In genomic region chr13:44707176-44707575, GRCm38 (mm10) we compare ENCODE assay signal across 16 mouse cellular contexts. TPM values are rescaled to one million over a fixed set of nuclear protein-coding genes. Genes with fewer than 3 reads are reported as not detected.
DNase-seq lines count a peak whose midpoint lies in the region; ATAC-seq and TF ChIP-seq lines count a peak whose summit lies in the region.
"Had no signal": no experiment of that assay in that cellular context is flagged by ENCODE, and none has a peak within 500 bp of the region (broad histone marks: within the 10 kb centered on the region; RNA-seq: fewer than 3 reads in every experiment).

No protein-coding gene starts in this region.

- no peak for ATAC-seq in hindbrain, postnatal 0 days
- no peak for ATAC-seq in hindbrain, embryonic 16.5 days
- no peak for ATAC-seq in midbrain, embryonic 14.5 days (ENCODE audit: low FRiP score, low TSS enrichment)
- no peak for ATAC-seq in midbrain, embryonic 16.5 days
- no peak for ATAC-seq in midbrain, postnatal 0 days (ENCODE audit: low FRiP score)

- H3K9ac ChIP-seq in hindbrain, postnatal 0 days (replicated peaks; ENCODE audit: low read length), result no peak overlapping the region
- no peak overlapping the region for H3K9ac ChIP-seq in hindbrain, embryonic 16.5 days (ENCODE audit: low read depth, low read length)
- H3K9ac ChIP-seq in midbrain, embryonic 14.5 days (replicated peaks; ENCODE audit: low read length), result no peak overlapping the region
- no peak overlapping the region for H3K9ac ChIP-seq in midbrain, embryonic 16.5 days (ENCODE audit: low read depth, low read length)
- H3K9ac ChIP-seq in midbrain, postnatal 0 days (replicated peaks; ENCODE audit: low read length, poor library complexity, severe bottlenecking), result no peak overlapping the region
- H3K9ac ChIP-seq: embryonic facial prominence, embryonic 15.5 days; heart, embryonic 13.5 days; liver, embryonic 14.5 days had no signal

- no peaks in the 10 kb centered on the region for H3K27me3 ChIP-seq in hindbrain, postnatal 0 days (ENCODE audit: insufficient read depth, low read length)
- H3K27me3 ChIP-seq in hindbrain, embryonic 16.5 days (replicated peaks; ENCODE audit: control insufficient read depth, insufficient read depth, low read length), result no peaks in the 10 kb centered on the region
- no peaks in the 10 kb centered on the region for H3K27me3 ChIP-seq in midbrain, embryonic 14.5 days (ENCODE audit: control insufficient read depth, insufficient read depth, low read length)
- H3K27me3 ChIP-seq in midbrain, embryonic 16.5 days (ENCODE audit: control insufficient read depth, insufficient read depth, low read depth, low read length), result no peaks in the 10 kb centered on the region
- H3K27me3 ChIP-seq in midbrain, postnatal 0 days (ENCODE audit: insufficient read depth, low read length), result no peaks in the 10 kb centered on the region
- H3K27me3 ChIP-seq: embryonic facial prominence, embryonic 15.5 days; heart, embryonic 13.5 days had no signal

- no peaks in the 10 kb centered on the region for H3K9me3 ChIP-seq in hindbrain, postnatal 0 days (ENCODE audit: low read length)
- no peaks in the 10 kb centered on the region for H3K9me3 ChIP-seq in hindbrain, embryonic 16.5 days (ENCODE audit: control insufficient read depth, low read length)
- no peaks in the 10 kb centered on the region for H3K9me3 ChIP-seq in midbrain, embryonic 14.5 days (ENCODE audit: control insufficient read depth, low read length)
- no peaks in the 10 kb centered on the region for H3K9me3 ChIP-seq in midbrain, embryonic 16.5 days (replicated peaks; ENCODE audit: control insufficient read depth, low read length, poor library complexity, severe bottlenecking)
- no peaks in the 10 kb centered on the region for H3K9me3 ChIP-seq in midbrain, postnatal 0 days (ENCODE audit: low read length)
- H3K9me3 ChIP-seq: embryonic facial prominence, embryonic 15.5 days; heart, embryonic 13.5 days had no signal

- no peak overlapping the region for H3K4me3 ChIP-seq in hindbrain, postnatal 0 days (ENCODE audit: low read length)
- no peak overlapping the region for H3K4me3 ChIP-seq in hindbrain, embryonic 16.5 days (ENCODE audit: low read length)
- H3K4me3 ChIP-seq in midbrain, embryonic 14.5 days (replicated peaks; ENCODE audit: low read depth, low read length), result no peak overlapping the region
- no peak overlapping the region for H3K4me3 ChIP-seq in midbrain, embryonic 16.5 days (ENCODE audit: low read depth, low read length)
- no peak overlapping the region for H3K4me3 ChIP-seq in midbrain, postnatal 0 days (ENCODE audit: low read depth, low read length)
- H3K4me3 ChIP-seq: embryonic facial prominence, embryonic 15.5 days; gastrocnemius, adult 2 months; heart, embryonic 13.5 days had no signal

- WGBS in hindbrain, postnatal 0 days, result 49% methylated on average over 5 of the region's 5 CpGs
- 46% methylated on average over 5 of the region's 5 CpGs for WGBS in hindbrain, embryonic 16.5 days
- WGBS in midbrain, embryonic 14.5 days, result 50% methylated on average over 5 of the region's 5 CpGs
- WGBS in midbrain, embryonic 16.5 days, result 44% methylated on average over 5 of the region's 5 CpGs
- WGBS in midbrain, postnatal 0 days, result 54% methylated on average over 5 of the region's 5 CpGs

- no peaks in the 10 kb centered on the region for H3K4me1 ChIP-seq in hindbrain, postnatal 0 days (ENCODE audit: insufficient read depth, low read length)
- H3K4me1 ChIP-seq in hindbrain, embryonic 16.5 days (ENCODE audit: control insufficient read depth, insufficient read depth, low read depth, low read length), result no peaks in the 10 kb centered on the region
- no peaks in the 10 kb centered on the region for H3K4me1 ChIP-seq in midbrain, embryonic 14.5 days (ENCODE audit: control insufficient read depth, insufficient read depth, low read length)
- H3K4me1 ChIP-seq in midbrain, embryonic 16.5 days (ENCODE audit: control insufficient read depth, insufficient read depth, low read length), result no peaks in the 10 kb centered on the region
- H3K4me1 ChIP-seq in midbrain, postnatal 0 days (ENCODE audit: insufficient read depth, low read length), result no peaks in the 10 kb centered on the region; the same call in 1 of the 2 replicates
- H3K4me1 ChIP-seq: embryonic facial prominence, embryonic 15.5 days had no signal

- peak; percentile 23 for DNase-seq in hindbrain, postnatal 0 days (ENCODE audit: low spot score)
- DNase-seq in midbrain, embryonic 14.5 days, result peak; percentile 45
- peak; percentile 10 for DNase-seq in Muller cell, postnatal 12 days (ENCODE audit: inconsistent ontology term)
- DNase-seq in midbrain, postnatal 0 days (ENCODE audit: low spot score), result peak; percentile 20
- DNase-seq in adrenal gland, adult 2 months, result no peak
- DNase-seq: cerebellum, adult 9-10 months; gastrocnemius, adult 2 months; heart, postnatal 36 days; right cerebral cortex, adult 18-20 months; thymus, postnatal 14 days had no signal

- TF ChIP-seq CTCF in hindbrain, postnatal 0 days (IDR thresholded peaks at IDR 0.05; ENCODE audit: low read depth), result no peak
- no peak for TF ChIP-seq CTCF in midbrain, postnatal 0 days (IDR thresholded peaks at IDR 0.05)

- no peaks in the 10 kb centered on the region for H3K36me3 ChIP-seq in hindbrain, postnatal 0 days (ENCODE audit: insufficient read depth, low read length)
- H3K36me3 ChIP-seq in hindbrain, embryonic 16.5 days (ENCODE audit: control insufficient read depth, insufficient read depth, low read length), result no peaks in the 10 kb centered on the region
- no peaks in the 10 kb centered on the region for H3K36me3 ChIP-seq in midbrain, embryonic 14.5 days (ENCODE audit: control insufficient read depth, insufficient read depth, low read length)
- H3K36me3 ChIP-seq in midbrain, embryonic 16.5 days (ENCODE audit: control insufficient read depth, insufficient read depth, low read length), result no peaks in the 10 kb centered on the region
- H3K36me3 ChIP-seq in midbrain, postnatal 0 days (ENCODE audit: insufficient read depth, low read length), result no peaks in the 10 kb centered on the region
- H3K36me3 ChIP-seq: embryonic facial prominence, embryonic 15.5 days; heart, embryonic 13.5 days had no signal

- no peak overlapping the region for H3K4me2 ChIP-seq in hindbrain, postnatal 0 days (ENCODE audit: low read depth, low read length)
- H3K4me2 ChIP-seq in hindbrain, embryonic 16.5 days (ENCODE audit: low read length), result no peak overlapping the region
- no peak overlapping the region for H3K4me2 ChIP-seq in midbrain, embryonic 14.5 days (ENCODE audit: low read length)
- H3K4me2 ChIP-seq in midbrain, embryonic 16.5 days (ENCODE audit: low read length), result no peak overlapping the region
- no peak overlapping the region for H3K4me2 ChIP-seq in midbrain, postnatal 0 days (ENCODE audit: low read depth, low read length, poor library complexity, severe bottlenecking)
- H3K4me2 ChIP-seq: embryonic facial prominence, embryonic 15.5 days; heart, embryonic 13.5 days had no signal

- no peak overlapping the region for H3K27ac ChIP-seq in hindbrain, postnatal 0 days
- H3K27ac ChIP-seq in hindbrain, embryonic 16.5 days (ENCODE audit: low read depth, low read length), result no peak overlapping the region
- H3K27ac ChIP-seq in midbrain, embryonic 14.5 days (replicated peaks; ENCODE audit: low read depth, low read length), result no peak overlapping the region
- no peak overlapping the region for H3K27ac ChIP-seq in midbrain, embryonic 16.5 days (ENCODE audit: low read length)
- no peak overlapping the region for H3K27ac ChIP-seq in midbrain, postnatal 0 days (ENCODE audit: low read depth, low read length)
- H3K27ac ChIP-seq: embryonic facial prominence, embryonic 15.5 days; gastrocnemius, adult 2 months; heart, embryonic 13.5 days; liver, embryonic 14.5 days; stomach, postnatal 0 days had no signal

RNA-seq across cellular contexts. Expression of gene Jarid2, which starts 22.1 kb away (rescaled TPM):
- total RNA-seq in hindbrain, postnatal 0 days (2014; rRNA removed), result 20.3 and 21.6 TPM in 2 replicates
- 19.3 and 19.8 TPM in 2 replicates for polyA plus RNA-seq in hindbrain, postnatal 0 days (2015; fragmentation: Nextera tagmentation; extraction: Ambion mirVana)
- polyA plus RNA-seq in hindbrain, embryonic 16.5 days (2015; fragmentation: Nextera tagmentation; extraction: Ambion mirVana), result 28.6 and 33.8 TPM in 2 replicates
- polyA plus RNA-seq in midbrain, embryonic 14.5 days (2014; fragmentation: Nextera tagmentation; extraction: Ambion mirVana), result 31.7 and 35.7 TPM in 2 replicates
- polyA plus RNA-seq in midbrain, embryonic 16.5 days (2015; fragmentation: Nextera tagmentation; extraction: Ambion mirVana), result 36.6 and 44.6 TPM in 2 replicates
- 18.0 and 27.6 TPM in 2 replicates for total RNA-seq in midbrain, postnatal 0 days (2014; rRNA removed)
- 16.4 and 19.3 TPM in 2 replicates for polyA plus RNA-seq in midbrain, postnatal 0 days (2015; fragmentation: Nextera tagmentation; extraction: Ambion mirVana)
- total RNA-seq in adrenal gland, adult 2 months (2021), result 10 to 100 TPM; 22.7 to 47.1 TPM
- 5.5 and 6.3 TPM in 2 replicates for polyA plus RNA-seq in adrenal gland, adult 2 months (2012; rRNA removed)
